Mouse (Mus musculus): ENCODE results near the gene Gm8765. TPM values are rescaled to one million over a fixed set of nuclear protein-coding genes. Genes with fewer than 3 reads are reported as not detected.
"Not testable (repeated sequence)": the region's sequence is repeated elsewhere in the genome, so short reads cannot be mapped to it uniquely, and the experiment has no call there.

The Gm8765 gene
- not detected in 2 replicates for polyA plus RNA-seq (2012; rRNA removed)
- polyA plus RNA-seq (2014; fragmentation: Nextera tagmentation; extraction: Ambion mirVana), result not detected in 2 replicates

DNA sequence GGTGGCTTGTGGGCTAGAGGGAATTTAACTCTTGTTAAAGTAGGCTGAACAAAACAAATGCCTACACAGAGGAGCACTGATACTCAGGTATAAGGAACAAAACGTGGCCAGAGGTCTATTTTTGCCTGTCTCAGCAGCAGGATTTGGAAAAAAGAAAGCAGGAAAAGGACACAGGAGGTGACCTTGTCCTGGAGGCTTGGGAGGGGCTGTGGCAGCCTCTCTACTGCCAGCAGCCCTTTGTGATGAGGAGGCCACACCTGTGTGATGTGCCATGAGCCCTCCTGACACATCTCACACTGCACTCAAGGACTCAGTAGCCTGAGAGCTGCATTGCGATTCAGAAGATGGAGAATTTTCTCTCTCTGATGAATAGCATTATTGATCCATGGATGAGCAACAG is at the start of gene Gm8765:
TSS of gene Gm8765 (plus strand) at position 301 of the 400 bp plus-strand sequence.
- H3K4me1 ChIP-seq (replicated peaks; ENCODE audit: control insufficient read depth in 2 of 2, insufficient read depth in 2 of 2, low read length in 1 of 2); DNase-seq (ENCODE audit: low read depth in 3 of 3, low spot score in 3 of 3); H3K36me3 ChIP-seq (replicated peaks; ENCODE audit: control insufficient read depth, insufficient read depth, low read depth); H3K27me3 ChIP-seq (ENCODE audit: control insufficient read depth, insufficient read depth, low read length); H3K4me3 ChIP-seq (ENCODE audit: insufficient read depth in 1 of 2, low read depth in 2 of 2, low read length in 2 of 2); H3K9ac ChIP-seq (replicated peaks); H3K9me3 ChIP-seq (ENCODE audit: control insufficient read depth, low read length); H3K4me2 ChIP-seq (ENCODE audit: low read depth); ATAC-seq (ENCODE audit: insufficient read depth); H3K27ac ChIP-seq: not testable (repeated sequence)
- WGBS (ENCODE audit: insufficient replicate concordance), result 17% methylated on average over 1 of the region's 2 CpGs

- WGBS (ENCODE audit: insufficient replicate concordance), result 30% methylated on average over 2 of the region's 2 CpGs
- not testable (repeated sequence) for DNase-seq (ENCODE audit: low read depth in 3 of 3, low spot score in 3 of 3)
These were observed 49.3 kb upstream of the Gm8765 start for GRCm38 (mm10) chr13:50648771-50649170.

DNA sequence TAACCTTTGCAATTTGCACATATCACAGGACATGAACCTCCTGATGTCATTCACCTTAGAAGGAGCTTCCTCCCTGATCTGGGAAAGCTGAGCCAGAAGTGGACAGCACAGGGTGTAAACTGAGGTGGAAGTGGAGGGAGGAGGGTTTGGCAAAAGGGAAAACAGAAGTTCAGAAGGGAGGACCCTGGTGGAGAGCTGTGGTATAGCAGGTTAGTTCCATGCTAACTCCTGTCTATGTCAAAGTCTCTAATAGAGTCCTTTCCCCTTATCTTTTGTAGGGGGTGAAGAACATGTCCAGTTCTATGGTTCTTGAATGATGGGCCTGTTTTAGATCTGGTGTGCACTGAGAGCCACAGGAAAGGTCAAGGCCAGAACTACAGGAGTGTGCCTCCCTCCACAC is 52.2 kb downstream of the Gm8765 start:
- ATAC-seq (ENCODE audit: insufficient read depth); H3K4me2 ChIP-seq (ENCODE audit: low read depth); H3K9ac ChIP-seq (replicated peaks); H3K27ac ChIP-seq; H3K4me1 ChIP-seq (replicated peaks; ENCODE audit: control insufficient read depth in 2 of 2, insufficient read depth in 2 of 2, low read length in 1 of 2); H3K27me3 ChIP-seq (ENCODE audit: control insufficient read depth, insufficient read depth, low read length); DNase-seq (ENCODE audit: low read depth in 3 of 3, low spot score in 3 of 3); H3K9me3 ChIP-seq (ENCODE audit: control insufficient read depth, low read length); H3K4me3 ChIP-seq (ENCODE audit: insufficient read depth in 1 of 2, low read depth in 2 of 2, low read length in 2 of 2); H3K36me3 ChIP-seq (replicated peaks; ENCODE audit: control insufficient read depth, insufficient read depth, low read depth): not testable (repeated sequence)

More at GRCm38 (mm10) chr13:50648771-50649170, 49.3 kb upstream of the Gm8765 start:
- H3K27me3 ChIP-seq (ENCODE audit: control insufficient read depth, insufficient read depth, low read length); ATAC-seq (ENCODE audit: insufficient read depth); H3K27ac ChIP-seq; H3K36me3 ChIP-seq (replicated peaks; ENCODE audit: control insufficient read depth, insufficient read depth, low read depth); H3K9me3 ChIP-seq (ENCODE audit: control insufficient read depth, low read length); H3K4me3 ChIP-seq (ENCODE audit: insufficient read depth in 1 of 2, low read depth in 2 of 2, low read length in 2 of 2); H3K9ac ChIP-seq (replicated peaks); H3K4me1 ChIP-seq (replicated peaks; ENCODE audit: control insufficient read depth in 2 of 2, insufficient read depth in 2 of 2, low read length in 1 of 2); H3K4me2 ChIP-seq (ENCODE audit: low read depth): not testable (repeated sequence)

DNA sequence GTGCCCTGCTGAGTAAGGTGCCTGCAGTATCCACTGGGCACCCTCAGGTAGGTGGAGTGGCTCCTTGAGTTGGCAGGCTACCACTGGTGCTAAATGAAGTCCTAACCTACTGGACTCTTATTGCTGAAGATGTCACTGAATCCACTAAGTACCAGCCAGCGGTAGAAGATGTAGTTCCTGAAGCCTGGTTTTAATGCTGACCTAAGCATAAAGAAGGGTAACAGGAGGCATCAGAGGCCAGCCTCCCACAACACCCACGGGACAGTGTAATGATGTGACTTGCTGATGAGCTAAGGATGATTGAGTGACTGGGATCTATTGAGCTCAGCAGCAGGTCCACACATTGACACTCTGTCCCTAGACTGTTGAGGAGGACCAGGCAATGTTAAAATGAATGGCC is 53.6 kb downstream of the Gm8765 start:
- H3K9ac ChIP-seq (replicated peaks), result no peak overlapping the region
- no peaks in the 10 kb centered on the region for H3K9me3 ChIP-seq (ENCODE audit: control insufficient read depth, low read length)
- no peaks in the 10 kb centered on the region for H3K27me3 ChIP-seq (ENCODE audit: control insufficient read depth, insufficient read depth, low read length)
- no peak for TF ChIP-seq EP300 (IDR thresholded peaks at IDR 0.05; ENCODE audit: low read depth)
- TF ChIP-seq CTCF (IDR thresholded peaks at IDR 0.05; ENCODE audit: low read depth), result no peak
- no peak overlapping the region for H3K4me3 ChIP-seq (ENCODE audit: insufficient read depth in 1 of 2, low read depth in 2 of 2, low read length in 2 of 2)
- H3K4me2 ChIP-seq (ENCODE audit: low read depth), result no peak overlapping the region
- no peaks in the 10 kb centered on the region for H3K4me1 ChIP-seq (replicated peaks; ENCODE audit: control insufficient read depth in 2 of 2, insufficient read depth in 2 of 2, low read length in 1 of 2)
- DNase-seq (ENCODE audit: low read depth in 3 of 3, low spot score in 3 of 3) (no peak), ATAC-seq (ENCODE audit: insufficient read depth) (no peak)
- no peaks in the 10 kb centered on the region for H3K36me3 ChIP-seq (replicated peaks; ENCODE audit: control insufficient read depth, insufficient read depth, low read depth)
- no peak overlapping the region for H3K27ac ChIP-seq
- 48% methylated on average over 2 of the region's 2 CpGs for WGBS (ENCODE audit: insufficient replicate concordance)

- not testable (repeated sequence) for H3K27ac ChIP-seq; H3K9ac ChIP-seq (replicated peaks); H3K4me3 ChIP-seq (ENCODE audit: insufficient read depth in 1 of 2, low read depth in 2 of 2, low read length in 2 of 2); H3K27me3 ChIP-seq (ENCODE audit: control insufficient read depth, insufficient read depth, low read length); H3K4me2 ChIP-seq (ENCODE audit: low read depth); H3K36me3 ChIP-seq (replicated peaks; ENCODE audit: control insufficient read depth, insufficient read depth, low read depth); ATAC-seq (ENCODE audit: insufficient read depth); H3K9me3 ChIP-seq (ENCODE audit: control insufficient read depth, low read length); H3K4me1 ChIP-seq (replicated peaks; ENCODE audit: control insufficient read depth in 2 of 2, insufficient read depth in 2 of 2, low read length in 1 of 2); DNase-seq (ENCODE audit: low read depth in 3 of 3, low spot score in 3 of 3)
These were observed 54.8 kb downstream of the Gm8765 start for GRCm38 (mm10) chr13:50752961-50753360.

Small RNA genes lying within 50 kb of the gene (microRNA-seq; reads per million reads assigned to microRNA genes)
- not detected for gene Gm23952

Other genes with a start within 250 kb of the Gm8765 start
- not detected in 2 replicates for gene Nutm2, start 231.0 kb upstream of the Gm8765 start, polyA plus RNA-seq (2012; rRNA removed)
- not detected in 2 replicates for gene Nutm2, start 231.0 kb upstream of the Gm8765 start, polyA plus RNA-seq (2014; fragmentation: Nextera tagmentation; extraction: Ambion mirVana)
- not detected in 2 replicates for gene Gm904, start 55.1 kb upstream of the Gm8765 start, polyA plus RNA-seq (2012; rRNA removed)
- gene Gm904, start 55.1 kb upstream of the Gm8765 start, polyA plus RNA-seq (2014; fragmentation: Nextera tagmentation; extraction: Ambion mirVana), result not detected in 2 replicates